Mouse (Mus musculus) forebrain, embryonic 13.5 days (tissue): ENCODE measurements around the gene Slc4a5. TPM values are rescaled to one million over a fixed set of nuclear protein-coding genes. Genes with fewer than 3 reads are reported as not detected.
A peak's percentile ranks its signal among the peaks of the same experiment; 100 is the strongest.

Experiments used
- ATAC-seq: fragments of 200-750 bp; cut with Nextera tagmentation; 2 replicates; pipeline ENCODE4 v1.8.0; 2017
- H3K27ac ChIP-seq: fragments of 300-500 bp; sonication (generic); 2 replicates; pipeline ENCODE4 v1.5.1; 2015; ENCODE audit warnings: inconsistent platforms, mild to moderate bottlenecking, moderate library complexity
- H3K27me3 ChIP-seq: fragments of 300-500 bp; sonication (generic); 2 replicates; pipeline ENCODE4 v1.6.1; 2015; ENCODE audit warnings: mild to moderate bottlenecking, inconsistent platforms
- H3K36me3 ChIP-seq: fragments of 300-500 bp; sonication (generic); 2 replicates; pipeline ENCODE4 v1.6.1; 2015; ENCODE audit warnings: mild to moderate bottlenecking, inconsistent platforms; ENCODE audit not compliant: poor library complexity, severe bottlenecking
- H3K4me1 ChIP-seq: fragments of 300-500 bp; sonication (generic); 2 replicates; pipeline ENCODE4 v1.6.1; 2015; ENCODE audit warnings: inconsistent platforms
- H3K4me2 ChIP-seq: fragments of 300-500 bp; sonication (generic); 2 replicates; pipeline ENCODE4 v1.6.1; 2015; ENCODE audit warnings: inconsistent platforms, mild to moderate bottlenecking, moderate library complexity
- H3K4me3 ChIP-seq: fragments of 300-500 bp; sonication (generic); 2 replicates; pipeline ENCODE4 v1.5.1; 2015; ENCODE audit warnings: mild to moderate bottlenecking, inconsistent platforms
- H3K9ac ChIP-seq: fragments of 300-500 bp; sonication (generic); 2 replicates; pipeline ENCODE4 v1.6.1; 2015; ENCODE audit warnings: mild to moderate bottlenecking, inconsistent platforms
- H3K9me3 ChIP-seq: fragments of 300-500 bp; sonication (generic); replicated peaks from 2 replicates; pipeline ENCODE4 v1.6.1; 2016; ENCODE audit warnings: inconsistent platforms
- WGBS: fragments of 180-500 bp; shearing (Covaris S2); methylation state at CpG from one replicate; pipeline ENCODE4 v1.1.7; 2015; 5-methylcytosine and 5-hydroxymethylcytosine counted together
- polyA plus RNA-seq: library from polyadenylated mRNA; unstranded; fragments of >200 nt; fragmentation: Nextera tagmentation; extraction: Ambion mirVana; gene quantifications from 2 replicates; pipeline ENCODE4 v1.2.1, GENCODE M21; 2015

The Slc4a5 gene
- polyA plus RNA-seq, 1 experiment from 2014 or later = 0.34 TPM

- H3K27me3 ChIP-seq = peaks cover 72% of the 10 kb centered on the region
- peaks cover 15% of the 10 kb centered on the region for H3K4me1 ChIP-seq
- peak; percentile 33; the same call in 1 of the 2 replicates for ATAC-seq
- H3K4me2 ChIP-seq = peak overlapping the region; percentile 32
- 2% methylated on average over 5 of the region's 9 CpGs for WGBS
- no peak overlapping the region; the same call in 1 of the 2 replicates for H3K4me3 ChIP-seq
- H3K9me3 ChIP-seq = no peaks in the 10 kb centered on the region
- H3K9ac ChIP-seq = no peak overlapping the region; the same call in 1 of the 2 replicates
- no peak overlapping the region for H3K27ac ChIP-seq
- H3K36me3 ChIP-seq = no peaks in the 10 kb centered on the region
These were observed 17.5 kb downstream of the Slc4a5 start for GRCm38 (mm10) chr6:83237123-83237522.

GRCm38 (mm10) chr6:83244422-83245061 is 24.9 kb downstream of the Slc4a5 start:
- Histone ChIP-seq H3K27me3 (peaks cover 20% of the 10 kb centered on the region), H3K4me3 (no peak overlapping the region), H3K4me1 (0 out of 2 replicates have a peak, but pooled peaks cover 13% of the 10 kb centered on the region), H3K4me2 (no peak overlapping the region), H3K9me3 (no peaks in the 10 kb centered on the region), H3K27ac (no peak overlapping the region), H3K9ac (no peak overlapping the region), H3K36me3 (no peaks in the 10 kb centered on the region)
- WGBS = 23% methylated on average over 10 of the region's 10 CpGs
- ATAC-seq = no peak

- 64% methylated on average over 6 of the region's 6 CpGs for WGBS
- Histone ChIP-seq H3K36me3 (no peaks in the 10 kb centered on the region), H3K27me3 (peaks cover 17% of the 10 kb centered on the region), H3K4me3 (no peak overlapping the region), H3K4me1 (0 out of 2 replicates have a peak, but pooled peaks cover 13% of the 10 kb centered on the region), H3K9ac (no peak overlapping the region), H3K27ac (no peak overlapping the region), H3K9me3 (no peaks in the 10 kb centered on the region), H3K4me2 (no peak overlapping the region)
- no peak for ATAC-seq
These were observed 25.5 kb downstream of the Slc4a5 start for GRCm38 (mm10) chr6:83245134-83245533.

- Histone ChIP-seq H3K4me3 (no peak overlapping the region), H3K27me3 (peaks cover 11% of the 10 kb centered on the region; the same call in 1 of the 2 replicates), H3K9me3 (no peaks in the 10 kb centered on the region), H3K36me3 (no peaks in the 10 kb centered on the region), H3K4me1 (0 out of 2 replicates have a peak, but pooled peaks cover 13% of the 10 kb centered on the region), H3K27ac (no peak overlapping the region), H3K4me2 (no peak overlapping the region), H3K9ac (no peak overlapping the region)
- 100% methylated on average over 1 of the region's 1 CpGs for WGBS
- ATAC-seq = no peak
These were observed 26.4 kb downstream of the Slc4a5 start for GRCm38 (mm10) chr6:83245997-83246396.

- Histone ChIP-seq H3K9me3 (no peaks in the 10 kb centered on the region), H3K9ac (no peak overlapping the region), H3K4me1 (0 out of 2 replicates have a peak, but pooled peaks cover 13% of the 10 kb centered on the region), H3K27ac (no peak overlapping the region), H3K4me2 (no peak overlapping the region), H3K36me3 (no peaks in the 10 kb centered on the region), H3K4me3 (no peak overlapping the region), H3K27me3 (peaks cover 7% of the 10 kb centered on the region; the same call in 1 of the 2 replicates)
- 93% methylated on average over 4 of the region's 4 CpGs for WGBS
- ATAC-seq = no peak
These were observed 27.1 kb downstream of the Slc4a5 start for GRCm38 (mm10) chr6:83246750-83247149.

- no peak overlapping the region for H3K27ac ChIP-seq
- H3K9ac ChIP-seq = no peak overlapping the region
- H3K4me2 ChIP-seq = no peak overlapping the region
- H3K9me3 ChIP-seq = no peaks in the 10 kb centered on the region
- no peak overlapping the region for H3K4me3 ChIP-seq
- no peaks in the 10 kb centered on the region for H3K36me3 ChIP-seq
- H3K4me1 ChIP-seq = 0 out of 2 replicates have a peak, but pooled peaks cover 13% of the 10 kb centered on the region
- no peak for ATAC-seq
- WGBS = 94% methylated on average over 2 of the region's 2 CpGs
- peaks cover 7% of the 10 kb centered on the region; the same call in 1 of the 2 replicates for H3K27me3 ChIP-seq
These were observed 27.5 kb downstream of the Slc4a5 start for GRCm38 (mm10) chr6:83247153-83247552.

GRCm38 (mm10) chr6:83254242-83254641 is 34.6 kb downstream of the Slc4a5 start:
- Histone ChIP-seq H3K36me3 (no peaks in the 10 kb centered on the region), H3K4me1 (no peaks in the 10 kb centered on the region), H3K9ac (no peak overlapping the region), H3K9me3 (no peaks in the 10 kb centered on the region), H3K4me2 (no peak overlapping the region), H3K27me3 (no peaks in the 10 kb centered on the region), H3K27ac (no peak overlapping the region), H3K4me3 (no peak overlapping the region)
- WGBS = 55% methylated on average over 7 of the region's 7 CpGs
- no peak for ATAC-seq

GRCm38 (mm10) chr6:83264516-83264915 is 44.9 kb downstream of the Slc4a5 start:
- peaks cover 14% of the 10 kb centered on the region for H3K4me1 ChIP-seq
- 87% methylated on average over 1 of the region's 1 CpGs for WGBS
- no peaks in the 10 kb centered on the region for H3K27me3 ChIP-seq
- H3K4me2 ChIP-seq = no peak overlapping the region
- H3K27ac ChIP-seq = no peak overlapping the region
- H3K9ac ChIP-seq = no peak overlapping the region
- H3K36me3 ChIP-seq = no peaks in the 10 kb centered on the region
- no peaks in the 10 kb centered on the region for H3K9me3 ChIP-seq
- ATAC-seq = no peak
- no peak overlapping the region for H3K4me3 ChIP-seq

GRCm38 (mm10) chr6:83265253-83265652 is 45.6 kb downstream of the Slc4a5 start:
- H3K27me3 ChIP-seq = no peaks in the 10 kb centered on the region
- H3K36me3 ChIP-seq = no peaks in the 10 kb centered on the region
- ATAC-seq = no peak
- H3K27ac ChIP-seq = no peak overlapping the region
- no peak overlapping the region for H3K4me2 ChIP-seq
- no peaks in the 10 kb centered on the region for H3K9me3 ChIP-seq
- no peak overlapping the region for H3K4me3 ChIP-seq
- peaks cover 14% of the 10 kb centered on the region for H3K4me1 ChIP-seq
- no peak overlapping the region for H3K9ac ChIP-seq

GRCm38 (mm10) chr6:83265653-83266052 is 46.0 kb downstream of the Slc4a5 start:
- Histone ChIP-seq H3K4me2 (no peak overlapping the region), H3K27me3 (no peaks in the 10 kb centered on the region), H3K9ac (no peak overlapping the region), H3K9me3 (no peaks in the 10 kb centered on the region), H3K4me1 (peaks cover 11% of the 10 kb centered on the region), H3K27ac (no peak overlapping the region), H3K36me3 (no peaks in the 10 kb centered on the region), H3K4me3 (no peak overlapping the region)
- ATAC-seq = no peak
- WGBS = 68% methylated on average over 4 of the region's 4 CpGs

GRCm38 (mm10) chr6:83267616-83268015 is 48.0 kb downstream of the Slc4a5 start:
- no peaks in the 10 kb centered on the region for H3K36me3 ChIP-seq
- H3K27me3 ChIP-seq = no peaks in the 10 kb centered on the region
- H3K4me3 ChIP-seq = peak overlapping the region; percentile 39
- H3K4me1 ChIP-seq = peaks cover 11% of the 10 kb centered on the region
- 0 out of 2 replicates have a peak, but pooled peaks have one; percentile 3 for ATAC-seq
- H3K9me3 ChIP-seq = no peaks in the 10 kb centered on the region
- peak overlapping the region; percentile 50 for H3K4me2 ChIP-seq
- H3K27ac ChIP-seq = peak overlapping the region; percentile 72
- 67% methylated on average over 4 of the region's 4 CpGs for WGBS
- peak overlapping the region; percentile 52 for H3K9ac ChIP-seq

- H3K9ac ChIP-seq = peak overlapping the region; percentile 65
- ATAC-seq = peak; percentile 96
- no peaks in the 10 kb centered on the region for H3K27me3 ChIP-seq
- H3K4me2 ChIP-seq = peak overlapping the region; percentile 50
- H3K4me1 ChIP-seq = peaks cover 11% of the 10 kb centered on the region
- 2% methylated on average over 28 of the region's 28 CpGs for WGBS
- no peaks in the 10 kb centered on the region for H3K9me3 ChIP-seq
- peak overlapping the region; percentile 75 for H3K27ac ChIP-seq
- H3K4me3 ChIP-seq = peak overlapping the region; percentile 39
- H3K36me3 ChIP-seq = no peaks in the 10 kb centered on the region
These were observed 48.7 kb downstream of the Slc4a5 start for GRCm38 (mm10) chr6:83268144-83269010.
